Mouse (Mus musculus): ENCODE results near the gene Safb. TPM values are rescaled to one million over a fixed set of nuclear protein-coding genes. Genes with fewer than 3 reads are reported as not detected.

Gene Safb
- polyA plus RNA-seq, 1 experiment from 2014 or later: 88.5 TPM

GRCm38 (mm10) chr17:56583071-56583470 is 1.6 kb upstream of the Safb start:
- H3K4me3 ChIP-seq (replicated peaks; ENCODE audit: low read length): peak overlapping the region; percentile 84
- no peaks in the 10 kb centered on the region for H3K27me3 ChIP-seq (ENCODE audit: control insufficient read depth, insufficient read depth, low read length)
- peak overlapping the region; percentile 89 for H3K9ac ChIP-seq (ENCODE audit: low read length)
- no peaks in the 10 kb centered on the region for H3K9me3 ChIP-seq (replicated peaks; ENCODE audit: control insufficient read depth, low read length)
- WGBS: 71% methylated on average over 1 of the region's 1 CpGs
- peaks cover 29% of the 10 kb centered on the region for H3K36me3 ChIP-seq (ENCODE audit: control insufficient read depth, insufficient read depth, low read length)
- no peak for ATAC-seq (ENCODE audit: insufficient read depth, low FRiP score)
- peaks cover 43% of the 10 kb centered on the region for H3K4me1 ChIP-seq (ENCODE audit: control insufficient read depth, insufficient read depth, low read length)
- H3K4me2 ChIP-seq (ENCODE audit: low read depth, low read length): peak overlapping the region; percentile 68
- no peak overlapping the region for H3K27ac ChIP-seq (ENCODE audit: low read length)

GRCm38 (mm10) chr17:56583611-56584256 is 891 bp upstream of the Safb start:
- H3K36me3 ChIP-seq (ENCODE audit: control insufficient read depth, insufficient read depth, low read length): peaks cover 22% of the 10 kb centered on the region
- no peak for ATAC-seq (ENCODE audit: insufficient read depth, low FRiP score)
- no peaks in the 10 kb centered on the region for H3K9me3 ChIP-seq (replicated peaks; ENCODE audit: control insufficient read depth, low read length)
- peak overlapping the region; percentile 84 for H3K4me3 ChIP-seq (replicated peaks; ENCODE audit: low read length)
- no peaks in the 10 kb centered on the region for H3K27me3 ChIP-seq (ENCODE audit: control insufficient read depth, insufficient read depth, low read length)
- peaks cover 43% of the 10 kb centered on the region for H3K4me1 ChIP-seq (ENCODE audit: control insufficient read depth, insufficient read depth, low read length)
- H3K4me2 ChIP-seq (ENCODE audit: low read depth, low read length): peak overlapping the region; percentile 68
- 2% methylated on average over 33 of the region's 33 CpGs for WGBS
- H3K9ac ChIP-seq (ENCODE audit: low read length): peak overlapping the region; percentile 89
- H3K27ac ChIP-seq (ENCODE audit: low read length): peak overlapping the region; percentile 95

- peak overlapping the region; percentile 96 for H3K27ac ChIP-seq (ENCODE audit: low read length)
- H3K36me3 ChIP-seq (ENCODE audit: control insufficient read depth, insufficient read depth, low read length): peaks cover 23% of the 10 kb centered on the region
- H3K9me3 ChIP-seq (replicated peaks; ENCODE audit: control insufficient read depth, low read length): no peaks in the 10 kb centered on the region
- no peak for ATAC-seq (ENCODE audit: insufficient read depth, low FRiP score)
- peaks cover 43% of the 10 kb centered on the region for H3K4me1 ChIP-seq (ENCODE audit: control insufficient read depth, insufficient read depth, low read length)
- peak overlapping the region; percentile 95 for H3K4me2 ChIP-seq (ENCODE audit: low read depth, low read length)
- H3K4me3 ChIP-seq (replicated peaks; ENCODE audit: low read length): peak overlapping the region; percentile 94
- no peaks in the 10 kb centered on the region for H3K27me3 ChIP-seq (ENCODE audit: control insufficient read depth, insufficient read depth, low read length)
- under 1% methylated on average over 61 of the region's 61 CpGs for WGBS
- H3K9ac ChIP-seq (ENCODE audit: low read length): peak overlapping the region; percentile 93
These were observed 671 bp downstream of the Safb start for GRCm38 (mm10) chr17:56585171-56585821.

- no peak for ATAC-seq (ENCODE audit: insufficient read depth, low FRiP score)
- H3K9me3 ChIP-seq (replicated peaks; ENCODE audit: control insufficient read depth, low read length): no peaks in the 10 kb centered on the region
- H3K27ac ChIP-seq (ENCODE audit: low read length): no peak overlapping the region
- no peak overlapping the region for H3K4me3 ChIP-seq (replicated peaks; ENCODE audit: low read length)
- peaks cover 24% of the 10 kb centered on the region for H3K4me1 ChIP-seq (ENCODE audit: control insufficient read depth, insufficient read depth, low read length)
- no peak overlapping the region for H3K9ac ChIP-seq (ENCODE audit: low read length)
- 81% methylated on average over 1 of the region's 1 CpGs for WGBS
- no peaks in the 10 kb centered on the region for H3K27me3 ChIP-seq (ENCODE audit: control insufficient read depth, insufficient read depth, low read length)
- peaks cover 10% of the 10 kb centered on the region for H3K36me3 ChIP-seq (ENCODE audit: control insufficient read depth, insufficient read depth, low read length)
- H3K4me2 ChIP-seq (ENCODE audit: low read depth, low read length): no peak overlapping the region
These were observed 3.1 kb downstream of the Safb start for GRCm38 (mm10) chr17:56587773-56588172.

GRCm38 (mm10) chr17:56588921-56589320 is 4.3 kb downstream of the Safb start:
- peaks cover 17% of the 10 kb centered on the region for H3K4me1 ChIP-seq (ENCODE audit: control insufficient read depth, insufficient read depth, low read length)
- ATAC-seq (ENCODE audit: insufficient read depth, low FRiP score): no peak
- no peaks in the 10 kb centered on the region for H3K27me3 ChIP-seq (ENCODE audit: control insufficient read depth, insufficient read depth, low read length)
- no peak overlapping the region for H3K4me3 ChIP-seq (replicated peaks; ENCODE audit: low read length)
- no peak overlapping the region for H3K4me2 ChIP-seq (ENCODE audit: low read depth, low read length)
- WGBS: 95% methylated on average over 4 of the region's 4 CpGs
- no peaks in the 10 kb centered on the region for H3K9me3 ChIP-seq (replicated peaks; ENCODE audit: control insufficient read depth, low read length)
- H3K36me3 ChIP-seq (ENCODE audit: control insufficient read depth, insufficient read depth, low read length): peaks cover 16% of the 10 kb centered on the region
- no peak overlapping the region for H3K9ac ChIP-seq (ENCODE audit: low read length)
- H3K27ac ChIP-seq (ENCODE audit: low read length): no peak overlapping the region

- Histone ChIP-seq H3K36me3 (ENCODE audit: control insufficient read depth, insufficient read depth, low read length) (peaks cover 39% of the 10 kb centered on the region), H3K27me3 (ENCODE audit: control insufficient read depth, insufficient read depth, low read length) (no peaks in the 10 kb centered on the region)
- ATAC-seq (ENCODE audit: insufficient read depth, low FRiP score): no peak
These were observed 7.9 kb downstream of the Safb start for GRCm38 (mm10) chr17:56592553-56592952.

GRCm38 (mm10) chr17:56593527-56594271 is 9.1 kb downstream of the Safb start:
- Histone ChIP-seq H3K27ac (ENCODE audit: low read length) (no peak overlapping the region), H3K9me3 (replicated peaks; ENCODE audit: control insufficient read depth, low read length) (no peaks in the 10 kb centered on the region), H3K4me1 (ENCODE audit: control insufficient read depth, insufficient read depth, low read length) (no peaks in the 10 kb centered on the region), H3K36me3 (ENCODE audit: control insufficient read depth, insufficient read depth, low read length) (peaks cover 43% of the 10 kb centered on the region), H3K4me3 (replicated peaks; ENCODE audit: low read length) (no peak overlapping the region), H3K4me2 (ENCODE audit: low read depth, low read length) (no peak overlapping the region), H3K27me3 (ENCODE audit: control insufficient read depth, insufficient read depth, low read length) (no peaks in the 10 kb centered on the region), H3K9ac (ENCODE audit: low read length) (no peak overlapping the region)
- ATAC-seq (ENCODE audit: insufficient read depth, low FRiP score): 0 out of 2 replicates have a peak, but pooled peaks have one; percentile 39
- WGBS: 73% methylated on average over 8 of the region's 8 CpGs

More at GRCm38 (mm10) chr17:56592553-56592952, 7.9 kb downstream of the Safb start:
- Histone ChIP-seq H3K9ac (ENCODE audit: low read length) (no peak overlapping the region), H3K9me3 (replicated peaks; ENCODE audit: control insufficient read depth, low read length) (no peaks in the 10 kb centered on the region), H3K4me1 (ENCODE audit: control insufficient read depth, insufficient read depth, low read length) (0 out of 2 replicates have a peak, but pooled peaks cover 4% of the 10 kb centered on the region), H3K4me3 (replicated peaks; ENCODE audit: low read length) (no peak overlapping the region), H3K4me2 (ENCODE audit: low read depth, low read length) (no peak overlapping the region), H3K27ac (ENCODE audit: low read length) (no peak overlapping the region)

GRCm38 (mm10) chr17:56603186-56604069 is 18.8 kb downstream of the Safb start:
- Histone ChIP-seq H3K4me1 (ENCODE audit: control insufficient read depth, insufficient read depth, low read length) (peaks cover 5% of the 10 kb centered on the region; the same call in 1 of the 2 replicates), H3K4me3 (replicated peaks; ENCODE audit: low read length) (no peak overlapping the region), H3K4me2 (ENCODE audit: low read depth, low read length) (no peak overlapping the region), H3K36me3 (ENCODE audit: control insufficient read depth, insufficient read depth, low read length) (peaks cover 46% of the 10 kb centered on the region), H3K27ac (ENCODE audit: low read length) (no peak overlapping the region), H3K9me3 (replicated peaks; ENCODE audit: control insufficient read depth, low read length) (no peaks in the 10 kb centered on the region), H3K27me3 (ENCODE audit: control insufficient read depth, insufficient read depth, low read length) (no peaks in the 10 kb centered on the region), H3K9ac (ENCODE audit: low read length) (no peak overlapping the region)
- no peak for ATAC-seq (ENCODE audit: insufficient read depth, low FRiP score)
- WGBS: 92% methylated on average over 28 of the region's 28 CpGs
